In genomic region chrX:49309496-49309895, GRCm38 (mm10) we compare ENCODE assay signal across 10 mouse cellular contexts. TPM values are rescaled to one million over a fixed set of nuclear protein-coding genes. Genes with fewer than 3 reads are reported as not detected.
DNase-seq lines count a peak whose midpoint lies in the region; ATAC-seq lines count a peak whose summit lies in the region.
"Had no signal": no experiment of that assay in that cellular context is flagged by ENCODE, and none has a peak within 500 bp of the region (broad histone marks: within the 10 kb centered on the region; RNA-seq: fewer than 3 reads in every experiment).

No protein-coding gene starts in this region.

- H3K27ac ChIP-seq in intestine, embryonic 15.5 days = no peak overlapping the region
- H3K27ac ChIP-seq: limb, embryonic 13.5 days had no signal

- no peak overlapping the region for H3K9ac ChIP-seq in intestine, embryonic 15.5 days
- H3K9ac ChIP-seq: limb, embryonic 13.5 days had no signal

- WGBS in intestine, embryonic 15.5 days = 39% methylated on average over 1 of the region's 1 CpGs

- H3K4me2 ChIP-seq in intestine, embryonic 15.5 days (replicated peaks) = no peak overlapping the region
- H3K4me2 ChIP-seq: limb, embryonic 13.5 days had no signal

- H3K36me3 ChIP-seq in intestine, embryonic 15.5 days = no peaks in the 10 kb centered on the region
- H3K36me3 ChIP-seq: limb, embryonic 13.5 days had no signal

- no peaks in the 10 kb centered on the region for H3K4me1 ChIP-seq in intestine, embryonic 15.5 days (replicated peaks)
- H3K4me1 ChIP-seq: limb, embryonic 13.5 days had no signal

- peak; percentile 16 to 61 for DNase-seq in cerebellum, postnatal 14 days
- DNase-seq in left cerebral cortex, postnatal 14 days (ENCODE audit: low spot score in 2 of 2) = peak; percentile 16 to 17
- DNase-seq in left cerebral cortex, adult 8-10 months (ENCODE audit: low spot score in 2 of 2) = no peak
- DNase-seq in R1 (ENCODE audit: low read depth, low spot score) = peak; percentile 48
- DNase-seq in lung, postnatal 36 days = peak; percentile 56
- no peak for DNase-seq in frontal cortex, postnatal 36 days (ENCODE audit: low spot score in 2 of 2)

- H3K27me3 ChIP-seq in intestine, embryonic 15.5 days (replicated peaks) = no peaks in the 10 kb centered on the region
- H3K27me3 ChIP-seq: limb, embryonic 13.5 days had no signal

- intact Hi-C loops in left cerebral cortex, postnatal 14 days (cut with DNase I) = loop anchor here (5.0 to 10.0 kb wide), 2 partner anchors 407 to 625 kb away; no protein-coding TSS in a partner anchor

- ATAC-seq in cerebellum, adult (ENCODE audit: insufficient number of reproducible peaks, low FRiP score, low TSS enrichment) = no peak
- no peak for ATAC-seq in intestine, embryonic 15.5 days

- H3K9me3 ChIP-seq in intestine, embryonic 15.5 days = no peaks in the 10 kb centered on the region
- H3K9me3 ChIP-seq: limb, embryonic 13.5 days had no signal

- H3K4me3 ChIP-seq in intestine, embryonic 15.5 days (replicated peaks) = no peak overlapping the region
- H3K4me3 ChIP-seq: erythroblast, embryonic 14.5 days; limb, embryonic 13.5 days had no signal

RNA-seq across cellular contexts. Expression of gene Enox2, which starts 21.4 kb away (rescaled TPM):
- 10 to 100 TPM; 10.5 to 11.8 TPM for total RNA-seq in left cerebral cortex, postnatal 14 days (2021)
- total RNA-seq in left cerebral cortex, adult 8-10 months (2022) = 10 to 100 TPM in 3 of 4 experiments, 1 to 10 TPM in 1; 9.5 to 11.6 (median 10.4) TPM
- 7.3 and 8.6 TPM in 2 replicates for polyA plus RNA-seq in intestine, embryonic 15.5 days (2015; fragmentation: Nextera tagmentation; extraction: Ambion mirVana)

Comparison
In these comparisons a context has a peak if more than half of its experiments do, and no peak if none do; other contexts are left out.
1. DNase-seq: peak in cerebellum, postnatal 14 days (2 of 2), left cerebral cortex, postnatal 14 days (2 of 2), R1 (single experiment) and lung, postnatal 36 days (single experiment); none in left cerebral cortex, adult 8-10 months (0 of 2) and frontal cortex, postnatal 36 days (0 of 2).